Mouse (Mus musculus): ENCODE measurements at regions not wholly inside any gene's neighbourhood (a gene's known extent, or its start where the extent isn't known, plus 50 kb on each side); places are given as distances from the start of the nearest gene placed in this dataset.
"Not testable (repeated sequence)": the region's sequence is repeated elsewhere in the genome, so short reads cannot be mapped to it uniquely, and the experiment has no call there.

- no peak for ATAC-seq (replicated peaks; ENCODE audit: low read depth, poor library complexity, severe bottlenecking)
Observed at GRCm38 (mm10) chr9:8731141-8731540, 168.5 kb upstream of the Pgr start.

GRCm38 (mm10) chr9:8733485-8733884, 166.1 kb upstream of the Pgr start:
- ATAC-seq (replicated peaks; ENCODE audit: low read depth, poor library complexity, severe bottlenecking): no peak

- no peak for ATAC-seq (replicated peaks; ENCODE audit: low read depth, poor library complexity, severe bottlenecking)
Observed at GRCm38 (mm10) chr9:8740190-8740589, 159.4 kb upstream of the Pgr start.

- no peak for ATAC-seq (replicated peaks; ENCODE audit: low read depth, poor library complexity, severe bottlenecking)
Observed at GRCm38 (mm10) chr9:8749878-8750277, 149.8 kb upstream of the Pgr start.

- ATAC-seq (replicated peaks; ENCODE audit: low read depth, poor library complexity, severe bottlenecking): no peak
Observed at GRCm38 (mm10) chr9:8760876-8761275, 138.8 kb upstream of the Pgr start.

- ATAC-seq (replicated peaks; ENCODE audit: low read depth, poor library complexity, severe bottlenecking): not testable (repeated sequence)
Observed at GRCm38 (mm10) chr9:8769398-8769797, 130.2 kb upstream of the Pgr start.

GRCm38 (mm10) chr9:8769996-8770395, 129.6 kb upstream of the Pgr start:
- ATAC-seq (replicated peaks; ENCODE audit: low read depth, poor library complexity, severe bottlenecking): no peak

GRCm38 (mm10) chr9:8781336-8781735, 118.3 kb upstream of the Pgr start:
- not testable (repeated sequence) for ATAC-seq (replicated peaks; ENCODE audit: low read depth, poor library complexity, severe bottlenecking)

GRCm38 (mm10) chr9:8814236-8814635, 85.4 kb upstream of the Pgr start:
- ATAC-seq (replicated peaks; ENCODE audit: low read depth, poor library complexity, severe bottlenecking): no peak

GRCm38 (mm10) chr9:8823719-8824371, 75.8 kb upstream of the Pgr start:
- peak; percentile 92 for ATAC-seq (replicated peaks; ENCODE audit: low read depth, poor library complexity, severe bottlenecking)

GRCm38 (mm10) chr9:8832150-8832549, 67.5 kb upstream of the Pgr start:
- ATAC-seq (replicated peaks; ENCODE audit: low read depth, poor library complexity, severe bottlenecking): peak; percentile 92

- ATAC-seq (replicated peaks; ENCODE audit: low read depth, poor library complexity, severe bottlenecking): 0 out of 2 replicates have a peak, but pooled peaks have one; percentile 10
Observed at GRCm38 (mm10) chr9:8837073-8837472, 62.6 kb upstream of the Pgr start.

GRCm38 (mm10) chr9:8838356-8838755, 61.3 kb upstream of the Pgr start:
- ATAC-seq (replicated peaks; ENCODE audit: low read depth, poor library complexity, severe bottlenecking): no peak

- no peak for ATAC-seq (replicated peaks; ENCODE audit: low read depth, poor library complexity, severe bottlenecking)
Observed at GRCm38 (mm10) chr9:8838891-8839290, 60.7 kb upstream of the Pgr start.
